Mouse (Mus musculus) hindbrain, embryonic 12.5 days (tissue): ENCODE data around the gene 1700123O20Rik. TPM values are rescaled to one million over a fixed set of nuclear protein-coding genes. Genes with fewer than 3 reads are reported as not detected.

Experiments used
- ATAC-seq: fragments of 200-750 bp; cut with Nextera tagmentation; 2 replicates; pipeline ENCODE4 v1.8.0; 2017; ENCODE audit warnings: moderate TSS enrichment; ENCODE audit not compliant: low FRiP score
- H3K27ac ChIP-seq: fragments of 300-500 bp; sonication (generic); 2 replicates; pipeline ENCODE4 v1.5.1; 2016; ENCODE audit warnings: mild to moderate bottlenecking
- H3K27me3 ChIP-seq: fragments of 300-500 bp; sonication (generic); 2 replicates; pipeline ENCODE4 v1.6.1; 2016; ENCODE audit warnings: mild to moderate bottlenecking
- H3K36me3 ChIP-seq: fragments of 300-500 bp; sonication (generic); 2 replicates; pipeline ENCODE4 v1.6.1; 2016; ENCODE audit warnings: mild to moderate bottlenecking
- H3K4me1 ChIP-seq: fragments of 300-500 bp; sonication (generic); 2 replicates; pipeline ENCODE4 v1.6.1; 2016
- H3K4me2 ChIP-seq: fragments of 300-500 bp; sonication (generic); replicated peaks from 2 replicates; pipeline ENCODE4 v1.6.1; 2016; ENCODE audit warnings: mild to moderate bottlenecking
- H3K4me3 ChIP-seq: fragments of 300-500 bp; sonication (generic); 2 replicates; pipeline ENCODE4 v1.5.1; 2016; ENCODE audit warnings: mild to moderate bottlenecking
- H3K9ac ChIP-seq: fragments of 300-500 bp; sonication (generic); 2 replicates; pipeline ENCODE4 v1.6.1; 2016; ENCODE audit warnings: mild to moderate bottlenecking, moderate library complexity
- H3K9me3 ChIP-seq: fragments of 300-500 bp; sonication (generic); replicated peaks from 2 replicates; pipeline ENCODE4 v1.6.1; 2016; ENCODE audit warnings: mild to moderate bottlenecking
- WGBS: fragments of 180-500 bp; shearing (Covaris S2); methylation state at CpG from one replicate; pipeline ENCODE4 v1.1.7; 2016; 5-methylcytosine and 5-hydroxymethylcytosine counted together
- polyA plus RNA-seq: library from polyadenylated mRNA; unstranded; fragments of >200 nt; fragmentation: Nextera tagmentation; extraction: Ambion mirVana; gene quantifications from 2 replicates; pipeline ENCODE4 v1.2.1, GENCODE M21; 2016

1700123O20Rik gene
- polyA plus RNA-seq, 1 experiment from 2014 or later: 86.4 TPM

DNA sequence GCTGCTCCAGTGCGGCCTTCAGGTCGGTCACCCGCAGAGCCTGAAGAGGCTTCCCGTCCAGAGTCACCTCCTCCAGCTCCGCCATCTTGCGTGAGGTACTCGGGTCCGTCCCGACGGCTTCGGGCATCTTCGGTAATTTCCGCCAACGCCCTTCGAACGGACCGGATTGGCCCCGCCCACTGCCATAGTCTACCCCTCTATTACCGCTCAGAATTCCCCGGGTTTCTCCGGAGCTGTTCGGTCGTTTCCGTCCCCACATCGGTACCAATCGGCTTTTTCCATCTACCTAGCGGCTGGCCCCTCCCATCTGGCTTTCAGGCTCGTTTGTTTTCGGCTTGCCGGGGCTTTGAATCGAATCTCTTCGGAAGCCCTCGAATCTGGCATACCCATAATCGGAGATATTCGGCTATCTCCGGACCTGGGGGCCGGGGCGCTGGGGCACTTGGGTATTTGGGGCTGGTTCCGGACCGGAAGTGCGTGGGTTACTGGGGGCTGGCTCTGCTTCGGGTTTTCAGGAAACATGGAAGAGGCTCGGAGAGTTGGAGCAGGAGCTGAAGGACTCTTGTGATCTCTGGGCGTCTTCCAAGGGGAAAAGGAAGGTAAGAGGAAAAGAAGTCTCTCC, 617 bp downstream of the 1700123O20Rik start, which contains the start of gene Acin1:
Gene Acin1, minus strand, starts transcription at position 410 of the 622 bp plus-strand sequence.
- WGBS: under 1% methylated on average over 44 of the region's 44 CpGs
- peaks cover 23% of the 10 kb centered on the region for H3K4me1 ChIP-seq
- peaks cover 25% of the 10 kb centered on the region for H3K36me3 ChIP-seq
- peak within 1 kb of the TSS; percentile 89 for H3K9ac ChIP-seq
- H3K4me2 ChIP-seq: peak within 1 kb of the TSS; percentile 84
- peak within 1 kb of the TSS; percentile 96 for H3K27ac ChIP-seq
- no peaks in the 10 kb centered on the region for H3K27me3 ChIP-seq
- ATAC-seq: peak; percentile 98
- H3K4me3 ChIP-seq: peak within 1 kb of the TSS; percentile 88
- no peaks in the 10 kb centered on the region for H3K9me3 ChIP-seq

DNA sequence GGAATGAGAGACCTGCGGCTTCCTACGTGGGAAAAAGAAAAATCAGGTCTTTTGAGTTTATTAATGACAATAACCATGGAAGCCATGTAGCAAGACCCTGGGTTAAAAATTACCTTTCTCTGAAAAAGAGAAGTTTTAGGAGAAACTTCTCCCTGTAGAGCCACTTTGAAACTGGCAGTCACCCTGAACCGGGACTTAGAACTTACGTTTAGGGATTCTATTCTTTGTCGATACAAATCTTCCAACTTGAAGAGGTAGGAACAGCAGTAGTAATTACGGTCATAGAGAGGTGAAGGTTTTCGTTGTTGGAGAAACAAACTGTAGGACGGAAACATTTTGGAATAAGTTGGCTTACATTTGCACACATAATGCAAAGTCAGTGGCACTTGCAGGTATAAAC, 1.2 kb downstream of the 1700123O20Rik start:
- Histone ChIP-seq H3K9ac (peak overlapping the region; percentile 70), H3K4me3 (peak overlapping the region; percentile 88), H3K36me3 (peaks cover 25% of the 10 kb centered on the region), H3K4me2 (peak overlapping the region; percentile 56), H3K27ac (peak overlapping the region; percentile 71), H3K4me1 (peaks cover 23% of the 10 kb centered on the region), H3K27me3 (no peaks in the 10 kb centered on the region), H3K9me3 (no peaks in the 10 kb centered on the region)
- no peak for ATAC-seq
- 8% methylated on average over 8 of the region's 8 CpGs for WGBS

GRCm38 (mm10) chr14:54695042-54695441, 9.0 kb downstream of the 1700123O20Rik start:
- Histone ChIP-seq H3K9ac (no peak overlapping the region), H3K36me3 (peaks cover 35% of the 10 kb centered on the region), H3K4me3 (no peak overlapping the region), H3K4me1 (no peaks in the 10 kb centered on the region), H3K9me3 (no peaks in the 10 kb centered on the region), H3K27ac (no peak overlapping the region), H3K4me2 (no peak overlapping the region), H3K27me3 (no peaks in the 10 kb centered on the region)
- ATAC-seq: no peak
- 84% methylated on average over 6 of the region's 6 CpGs for WGBS

DNA sequence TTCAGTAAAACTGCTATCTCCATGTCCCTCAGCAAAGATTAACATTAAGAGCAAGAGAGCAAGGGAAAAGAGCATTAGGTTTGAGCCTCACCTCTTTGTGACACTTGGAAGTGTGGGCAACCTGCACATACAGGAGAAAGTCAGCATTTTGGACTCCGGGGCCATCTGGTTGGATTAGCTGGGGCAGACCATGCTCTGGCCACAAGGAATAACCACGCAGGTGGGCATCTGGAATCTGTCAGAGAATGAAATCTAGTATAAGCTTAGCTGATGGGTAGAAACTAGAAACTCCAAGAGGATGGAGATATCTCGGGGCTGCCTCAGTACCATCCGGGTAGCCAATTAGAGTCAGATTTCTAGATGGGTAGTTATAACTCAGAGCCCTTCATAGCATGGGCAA, 10.7 kb downstream of the 1700123O20Rik start:
- no peaks in the 10 kb centered on the region for H3K9me3 ChIP-seq
- peaks cover 25% of the 10 kb centered on the region for H3K36me3 ChIP-seq
- no peak overlapping the region for H3K9ac ChIP-seq
- 0 out of 2 replicates have a peak, but pooled peaks cover under 1% of the 10 kb centered on the region for H3K27me3 ChIP-seq
- H3K27ac ChIP-seq: no peak overlapping the region
- 93% methylated on average over 4 of the region's 4 CpGs for WGBS
- H3K4me3 ChIP-seq: no peak overlapping the region
- no peak for ATAC-seq
- no peak overlapping the region for H3K4me2 ChIP-seq
- H3K4me1 ChIP-seq: no peaks in the 10 kb centered on the region

DNA sequence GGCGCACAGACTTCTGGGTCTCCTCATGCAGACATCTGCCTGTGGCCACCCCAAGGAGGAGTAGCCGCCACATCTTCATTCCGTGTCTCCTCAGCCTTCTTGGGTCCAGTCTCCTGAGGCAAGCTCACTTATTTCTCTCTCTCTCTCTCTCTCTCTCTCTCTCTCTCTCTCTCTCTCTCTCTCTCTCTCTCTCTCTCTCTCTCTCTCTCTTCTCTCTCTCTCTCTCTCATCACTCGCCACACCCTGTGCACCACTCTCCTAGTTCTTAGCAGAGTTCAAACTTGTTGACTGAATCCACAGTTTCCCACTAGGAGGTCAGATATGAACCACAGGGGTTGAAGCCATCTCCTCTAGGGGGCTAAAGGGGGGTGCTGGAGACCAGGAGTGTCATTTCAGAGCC, 12.7 kb downstream of the 1700123O20Rik start, which contains the start of gene Gm29776:
Gene Gm29776, minus strand, starts transcription at position 101 of the 400 bp plus-strand sequence.
- Histone ChIP-seq H3K9me3 (no peaks in the 10 kb centered on the region), H3K4me2 (no peak within 1 kb of the TSS), H3K4me3 (no peak within 1 kb of the TSS), H3K27ac (no peak within 1 kb of the TSS), H3K4me1 (no peaks in the 10 kb centered on the region), H3K27me3 (peaks cover 5% of the 10 kb centered on the region; the same call in 1 of the 2 replicates), H3K36me3 (peaks cover 11% of the 10 kb centered on the region; the same call in 1 of the 2 replicates), H3K9ac (no peak within 1 kb of the TSS)
- 73% methylated on average over 4 of the region's 4 CpGs for WGBS
- ATAC-seq: no peak

DNA sequence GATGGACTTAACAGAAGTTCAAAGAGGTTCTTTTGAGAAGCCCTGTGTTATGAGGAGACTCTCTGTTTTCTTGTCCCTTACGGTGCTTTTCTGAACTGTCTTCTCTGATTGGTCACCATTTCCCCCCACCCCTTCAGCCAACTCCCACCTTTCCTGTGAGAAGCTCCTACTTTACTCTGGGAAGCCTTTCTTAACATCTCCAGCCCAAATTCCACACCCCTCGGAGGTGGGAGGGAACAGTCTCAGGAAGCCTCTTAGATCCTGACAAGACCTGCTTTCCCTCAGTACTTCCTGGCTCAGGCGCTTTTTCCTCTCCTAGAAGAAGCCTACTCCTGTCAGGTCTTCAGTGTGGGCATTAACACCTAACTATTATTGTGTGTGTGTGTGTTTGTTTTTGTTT, 13.6 kb downstream of the 1700123O20Rik start:
- Histone ChIP-seq H3K27me3 (peaks cover 5% of the 10 kb centered on the region; the same call in 1 of the 2 replicates), H3K4me2 (no peak overlapping the region), H3K4me1 (no peaks in the 10 kb centered on the region), H3K27ac (no peak overlapping the region), H3K9me3 (no peaks in the 10 kb centered on the region), H3K9ac (no peak overlapping the region), H3K36me3 (0 out of 2 replicates have a peak, but pooled peaks cover 6% of the 10 kb centered on the region), H3K4me3 (no peak overlapping the region)
- WGBS: 55% methylated on average over 3 of the region's 3 CpGs
- ATAC-seq: no peak

DNA sequence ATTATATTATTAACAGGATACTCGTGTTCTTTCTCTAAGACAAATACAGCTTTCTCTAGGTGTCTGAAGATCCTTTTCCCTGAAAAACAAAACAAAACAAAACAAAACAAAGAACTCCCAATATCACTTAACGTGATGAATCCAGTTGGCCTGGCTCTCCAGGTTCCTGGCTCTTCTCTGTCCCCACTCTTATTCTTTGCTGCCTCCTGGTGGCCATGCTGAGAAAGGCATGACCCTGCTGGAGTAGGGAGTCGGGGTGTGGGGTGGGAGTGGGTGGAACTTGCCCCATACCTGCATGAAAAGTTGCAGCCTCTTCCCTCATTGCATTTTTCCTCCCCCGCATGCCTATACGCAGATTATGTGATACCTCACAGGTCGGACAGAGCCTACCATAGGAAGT, 15.3 kb downstream of the 1700123O20Rik start:
- no peaks in the 10 kb centered on the region for H3K9me3 ChIP-seq
- no peak overlapping the region for H3K27ac ChIP-seq
- H3K36me3 ChIP-seq: no peaks in the 10 kb centered on the region
- H3K4me3 ChIP-seq: no peak overlapping the region
- H3K4me1 ChIP-seq: no peaks in the 10 kb centered on the region
- no peak overlapping the region for H3K4me2 ChIP-seq
- WGBS: 13% methylated on average over 6 of the region's 6 CpGs
- H3K27me3 ChIP-seq: peaks cover 5% of the 10 kb centered on the region; the same call in 1 of the 2 replicates
- H3K9ac ChIP-seq: no peak overlapping the region
- 0 out of 2 replicates have a peak, but pooled peaks have one; percentile 46 for ATAC-seq

DNA sequence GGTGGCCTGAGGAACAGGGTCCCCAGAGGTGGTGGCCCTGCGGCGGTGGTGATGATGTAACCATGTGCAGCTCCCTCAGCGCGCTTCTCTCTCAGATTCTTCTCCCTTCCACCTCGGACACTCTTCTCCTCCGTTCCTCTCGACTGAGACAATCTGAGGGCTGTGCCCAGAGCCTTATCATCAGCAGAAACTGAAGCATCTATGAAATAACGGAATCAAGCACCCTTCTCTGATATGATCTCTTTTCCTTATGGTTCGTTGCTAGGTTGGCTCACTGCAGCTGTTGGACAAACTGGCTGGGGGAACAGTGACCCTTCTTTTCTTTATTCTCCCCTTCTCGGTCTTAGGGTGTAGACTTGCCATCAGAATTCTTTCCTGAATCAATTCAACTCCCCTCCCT, 17.2 kb downstream of the 1700123O20Rik start:
- Histone ChIP-seq H3K9ac (no peak overlapping the region), H3K27ac (no peak overlapping the region), H3K36me3 (no peaks in the 10 kb centered on the region), H3K4me1 (no peaks in the 10 kb centered on the region), H3K9me3 (no peaks in the 10 kb centered on the region), H3K4me2 (no peak overlapping the region), H3K27me3 (peaks cover 9% of the 10 kb centered on the region; the same call in 1 of the 2 replicates), H3K4me3 (no peak overlapping the region)
- 73% methylated on average over 10 of the region's 10 CpGs for WGBS
- ATAC-seq: no peak

GRCm38 (mm10) chr14:54705844-54706243, 19.8 kb downstream of the 1700123O20Rik start:
- H3K9ac ChIP-seq: no peak overlapping the region
- H3K4me1 ChIP-seq: peaks cover 5% of the 10 kb centered on the region
- WGBS: 59% methylated on average over 5 of the region's 5 CpGs
- no peak overlapping the region for H3K27ac ChIP-seq
- H3K4me2 ChIP-seq: no peak overlapping the region
- no peaks in the 10 kb centered on the region for H3K9me3 ChIP-seq
- peaks cover 9% of the 10 kb centered on the region; the same call in 1 of the 2 replicates for H3K27me3 ChIP-seq
- no peaks in the 10 kb centered on the region for H3K36me3 ChIP-seq
- no peak overlapping the region for H3K4me3 ChIP-seq
- no peak for ATAC-seq

GRCm38 (mm10) chr14:54706589-54707320, 20.7 kb downstream of the 1700123O20Rik start:
- Histone ChIP-seq H3K36me3 (no peaks in the 10 kb centered on the region), H3K27me3 (peaks cover 8% of the 10 kb centered on the region; the same call in 1 of the 2 replicates), H3K9me3 (no peaks in the 10 kb centered on the region), H3K9ac (no peak overlapping the region), H3K4me2 (no peak overlapping the region), H3K4me1 (peaks cover 5% of the 10 kb centered on the region), H3K27ac (no peak overlapping the region), H3K4me3 (no peak overlapping the region)
- ATAC-seq: no peak
- 54% methylated on average over 16 of the region's 17 CpGs for WGBS

DNA sequence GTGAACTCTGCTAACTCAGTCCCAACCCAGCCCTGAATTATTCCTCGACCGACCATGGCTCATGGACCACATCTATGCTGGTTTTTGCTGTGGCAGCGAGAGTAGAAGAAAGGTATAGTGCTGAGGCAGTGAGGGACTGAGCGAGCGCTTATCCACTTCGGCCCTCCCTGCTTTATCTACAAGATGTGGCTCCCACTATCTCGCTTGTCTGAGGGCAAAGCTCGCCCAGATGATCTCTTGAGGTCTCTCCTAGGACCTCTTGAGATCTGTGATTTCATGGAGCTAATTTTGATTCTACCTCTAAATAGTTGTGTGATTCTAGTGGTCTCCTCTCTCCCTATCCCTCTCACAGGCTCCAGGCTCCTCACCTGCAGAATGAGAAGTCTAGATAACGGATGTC, 23.0 kb downstream of the 1700123O20Rik start:
- H3K4me3 ChIP-seq: no peak overlapping the region
- no peaks in the 10 kb centered on the region for H3K9me3 ChIP-seq
- H3K4me2 ChIP-seq: no peak overlapping the region
- no peak for ATAC-seq
- peaks cover 5% of the 10 kb centered on the region for H3K4me1 ChIP-seq
- no peak overlapping the region for H3K27ac ChIP-seq
- H3K9ac ChIP-seq: no peak overlapping the region
- WGBS: 91% methylated on average over 9 of the region's 9 CpGs
- 0 out of 2 replicates have a peak, but pooled peaks cover 3% of the 10 kb centered on the region for H3K27me3 ChIP-seq
- no peaks in the 10 kb centered on the region for H3K36me3 ChIP-seq

GRCm38 (mm10) chr14:54712074-54712473, 26.1 kb downstream of the 1700123O20Rik start, which contains the start of gene Cebpe:
TSS of gene Cebpe (minus strand) at chr14:54712174.
- 0 out of 2 replicates have a peak, but pooled peaks cover under 1% of the 10 kb centered on the region for H3K27me3 ChIP-seq
- H3K4me2 ChIP-seq: no peak within 1 kb of the TSS
- no peak within 1 kb of the TSS for H3K27ac ChIP-seq
- WGBS: 86% methylated on average over 7 of the region's 7 CpGs
- no peaks in the 10 kb centered on the region for H3K9me3 ChIP-seq
- H3K9ac ChIP-seq: no peak within 1 kb of the TSS; the same call in 1 of the 2 replicates
- H3K36me3 ChIP-seq: no peaks in the 10 kb centered on the region
- H3K4me1 ChIP-seq: peaks cover 8% of the 10 kb centered on the region
- H3K4me3 ChIP-seq: no peak within 1 kb of the TSS
- no peak for ATAC-seq
